Mouse (Mus musculus) kidney, embryonic 16.5 days (tissue): ENCODE measurements around the gene Susd4. TPM values are rescaled to one million over a fixed set of nuclear protein-coding genes. Genes with fewer than 3 reads are reported as not detected.

Experiments
- ATAC-seq: fragments of 200-750 bp; cut with Nextera tagmentation; 2 replicates; pipeline ENCODE4 v1.8.0; 2017; ENCODE audit warnings: moderate TSS enrichment; ENCODE audit not compliant: low FRiP score, low TSS enrichment
- H3K27ac ChIP-seq: fragments of 300-500 bp; sonication (generic); 2 replicates; pipeline ENCODE4 v1.5.1; 2014; ENCODE audit warnings: low read length
- H3K27me3 ChIP-seq: fragments of 300-500 bp; sonication (generic); 2 replicates; pipeline ENCODE4 v1.6.1; 2014; ENCODE audit warnings: low read length, control low read depth, mixed read lengths; ENCODE audit not compliant: insufficient read depth
- H3K36me3 ChIP-seq: fragments of 300-500 bp; sonication (generic); 2 replicates; pipeline ENCODE4 v1.6.1; 2014; ENCODE audit warnings: low read length, control low read depth, mixed read lengths; ENCODE audit not compliant: insufficient read depth
- H3K4me1 ChIP-seq: fragments of 300-500 bp; sonication (generic); 2 replicates; pipeline ENCODE4 v1.6.1; 2014; ENCODE audit warnings: low read length, control low read depth, mixed read lengths; ENCODE audit not compliant: insufficient read depth
- H3K4me2 ChIP-seq: fragments of 300-500 bp; sonication (generic); replicated peaks from 2 replicates; pipeline ENCODE4 v1.6.1; 2014; ENCODE audit warnings: low read depth, low read length
- H3K4me3 ChIP-seq: fragments of 300-500 bp; sonication (generic); 2 replicates; pipeline ENCODE4 v1.5.1; 2014; ENCODE audit warnings: mild to moderate bottlenecking, low read length
- H3K9ac ChIP-seq: fragments of 300-500 bp; sonication (generic); replicated peaks from 2 replicates; pipeline ENCODE4 v1.6.1; 2014; ENCODE audit warnings: low read length
- H3K9me3 ChIP-seq: fragments of 300-500 bp; sonication (generic); 2 replicates; pipeline ENCODE4 v1.6.1; 2016; ENCODE audit warnings: low read length, control low read depth
- WGBS: fragments of 180-500 bp; shearing (Covaris S2); extraction: QIAGEN DNeasy Blood & Tissue Kit; methylation state at CpG from one replicate; pipeline ENCODE4 v1.1.7; 2014; 5-methylcytosine and 5-hydroxymethylcytosine counted together
- polyA plus RNA-seq: library from polyadenylated mRNA; unstranded; fragments of >200 nt; fragmentation: Nextera tagmentation; extraction: Ambion mirVana; gene quantifications from 2 replicates; pipeline ENCODE4 v1.2.1, GENCODE M21; 2015

Gene Susd4
- polyA plus RNA-seq, 1 experiment from 2014 or later: 25.7 TPM

GRCm38 (mm10) chr1:182918718-182919346 is 155.2 kb downstream of the Susd4 start:
- Histone ChIP-seq H3K4me2 (no peak overlapping the region), H3K36me3 (no peaks in the 10 kb centered on the region), H3K27me3 (no peaks in the 10 kb centered on the region), H3K4me3 (no peak overlapping the region), H3K9ac (no peak overlapping the region), H3K4me1 (peaks cover 4% of the 10 kb centered on the region; the same call in 1 of the 2 replicates), H3K27ac (no peak overlapping the region), H3K9me3 (no peaks in the 10 kb centered on the region)
- WGBS: 56% methylated on average over 8 of the region's 8 CpGs
- ATAC-seq: no peak

- H3K9ac ChIP-seq: no peak overlapping the region
- H3K4me1 ChIP-seq: no peaks in the 10 kb centered on the region; the same call in 1 of the 2 replicates
- no peaks in the 10 kb centered on the region for H3K9me3 ChIP-seq
- H3K4me2 ChIP-seq: no peak overlapping the region
- WGBS: 83% methylated on average over 4 of the region's 4 CpGs
- H3K4me3 ChIP-seq: no peak overlapping the region
- no peaks in the 10 kb centered on the region for H3K27me3 ChIP-seq
- no peak overlapping the region for H3K27ac ChIP-seq
- no peaks in the 10 kb centered on the region for H3K36me3 ChIP-seq
- no peak for ATAC-seq
Observed at GRCm38 (mm10) chr1:182922824-182923223, 159.2 kb downstream of the Susd4 start.

- no peak for ATAC-seq
- WGBS: 81% methylated on average over 6 of the region's 6 CpGs
- Histone ChIP-seq H3K4me1 (peaks cover 4% of the 10 kb centered on the region; the same call in 1 of the 2 replicates), H3K36me3 (no peaks in the 10 kb centered on the region), H3K4me3 (no peak overlapping the region), H3K9ac (no peak overlapping the region), H3K4me2 (no peak overlapping the region), H3K27ac (no peak overlapping the region), H3K9me3 (no peaks in the 10 kb centered on the region), H3K27me3 (no peaks in the 10 kb centered on the region)
Observed at GRCm38 (mm10) chr1:182926465-182926864, 162.8 kb downstream of the Susd4 start.

- H3K36me3 ChIP-seq: no peaks in the 10 kb centered on the region
- no peaks in the 10 kb centered on the region for H3K27me3 ChIP-seq
- no peak overlapping the region for H3K9ac ChIP-seq
- H3K27ac ChIP-seq: no peak overlapping the region
- no peak overlapping the region for H3K4me2 ChIP-seq
- ATAC-seq: no peak
- H3K4me3 ChIP-seq: no peak overlapping the region
- H3K9me3 ChIP-seq: no peaks in the 10 kb centered on the region
- peaks cover 4% of the 10 kb centered on the region; the same call in 1 of the 2 replicates for H3K4me1 ChIP-seq
- 70% methylated on average over 19 of the region's 19 CpGs for whole genome bisulfite sequencing
Observed at GRCm38 (mm10) chr1:182927878-182928851, 164.5 kb downstream of the Susd4 start.

GRCm38 (mm10) chr1:182935469-182935868 is 171.8 kb downstream of the Susd4 start:
- WGBS: 33% methylated on average over 4 of the region's 6 CpGs
- no peak overlapping the region for H3K27ac ChIP-seq
- no peak overlapping the region for H3K9ac ChIP-seq
- H3K9me3 ChIP-seq: no peaks in the 10 kb centered on the region
- no peak for ATAC-seq
- H3K4me1 ChIP-seq: no peaks in the 10 kb centered on the region
- no peaks in the 10 kb centered on the region for H3K27me3 ChIP-seq
- no peaks in the 10 kb centered on the region for H3K36me3 ChIP-seq
- H3K4me2 ChIP-seq: no peak overlapping the region
- no peak overlapping the region for H3K4me3 ChIP-seq

- H3K36me3 ChIP-seq: no peaks in the 10 kb centered on the region
- no peak overlapping the region for H3K9ac ChIP-seq
- ATAC-seq: no peak
- H3K4me1 ChIP-seq: no peaks in the 10 kb centered on the region
- 53% methylated on average over 10 of the region's 10 CpGs for WGBS
- H3K4me3 ChIP-seq: no peak overlapping the region
- H3K27me3 ChIP-seq: no peaks in the 10 kb centered on the region
- no peak overlapping the region for H3K4me2 ChIP-seq
- no peak overlapping the region for H3K27ac ChIP-seq
- H3K9me3 ChIP-seq: no peaks in the 10 kb centered on the region
Observed at GRCm38 (mm10) chr1:182937486-182938120, 173.9 kb downstream of the Susd4 start.

- Histone ChIP-seq H3K9ac (no peak overlapping the region), H3K9me3 (no peaks in the 10 kb centered on the region), H3K27me3 (no peaks in the 10 kb centered on the region), H3K27ac (no peak overlapping the region), H3K4me3 (no peak overlapping the region), H3K36me3 (no peaks in the 10 kb centered on the region), H3K4me2 (no peak overlapping the region), H3K4me1 (no peaks in the 10 kb centered on the region)
- no peak for ATAC-seq
- 86% methylated on average over 2 of the region's 2 CpGs for WGBS
Observed at GRCm38 (mm10) chr1:182941921-182942320, 178.3 kb downstream of the Susd4 start.

GRCm38 (mm10) chr1:182943911-182944310 is 180.3 kb downstream of the Susd4 start:
- H3K36me3 ChIP-seq: no peaks in the 10 kb centered on the region
- 75% methylated on average over 3 of the region's 3 CpGs for WGBS

GRCm38 (mm10) chr1:182944638-182945037 is 181.0 kb downstream of the Susd4 start:
- no peak overlapping the region for H3K4me2 ChIP-seq
- 69% methylated on average over 5 of the region's 5 CpGs for WGBS
- no peak overlapping the region for H3K4me3 ChIP-seq
- no peak for ATAC-seq
- no peak overlapping the region for H3K9ac ChIP-seq
- no peaks in the 10 kb centered on the region for H3K9me3 ChIP-seq
- H3K36me3 ChIP-seq: no peaks in the 10 kb centered on the region
- no peaks in the 10 kb centered on the region for H3K4me1 ChIP-seq
- H3K27ac ChIP-seq: no peak overlapping the region
- no peaks in the 10 kb centered on the region for H3K27me3 ChIP-seq

More at GRCm38 (mm10) chr1:182943911-182944310, 180.3 kb downstream of the Susd4 start:
- Histone ChIP-seq H3K4me2 (no peak overlapping the region), H3K9me3 (no peaks in the 10 kb centered on the region), H3K4me1 (no peaks in the 10 kb centered on the region), H3K27me3 (no peaks in the 10 kb centered on the region), H3K4me3 (no peak overlapping the region), H3K9ac (no peak overlapping the region), H3K27ac (no peak overlapping the region)
- no peak for ATAC-seq
